In genomic region chr2:66178848-66179215, GRCm38 (mm10) we compare ENCODE assay signal across 15 mouse cellular contexts. TPM values are rescaled to one million over a fixed set of nuclear protein-coding genes. Genes with fewer than 3 reads are reported as not detected.
DNase-seq lines count a peak whose midpoint lies in the region; ATAC-seq and TF ChIP-seq lines count a peak whose summit lies in the region.
"Had no signal": no experiment of that assay in that cellular context is flagged by ENCODE, and none has a peak within 500 bp of the region (broad histone marks: within the 10 kb centered on the region; RNA-seq: fewer than 3 reads in every experiment).

No protein-coding gene starts in this region.

- peak overlapping the region; percentile 82 for H3K27ac ChIP-seq in forebrain, embryonic 10.5 days
- peak overlapping the region; percentile 76 for H3K27ac ChIP-seq in forebrain, embryonic 15.5 days (replicated peaks)
- peak overlapping the region; percentile 66; the same call in 1 of the 2 replicates for H3K27ac ChIP-seq in hindbrain, postnatal 0 days
- peak overlapping the region; percentile 78 for H3K27ac ChIP-seq in neural tube, embryonic 13.5 days (replicated peaks)
- no peak overlapping the region for H3K27ac ChIP-seq in kidney, embryonic 14.5 days (ENCODE audit: low read depth, low read length)
- H3K27ac ChIP-seq: intestine, embryonic 15.5 days had no signal

- no peaks in the 10 kb centered on the region for H3K9me3 ChIP-seq in forebrain, embryonic 10.5 days
- H3K9me3 ChIP-seq in forebrain, embryonic 15.5 days: no peaks in the 10 kb centered on the region
- no peaks in the 10 kb centered on the region for H3K9me3 ChIP-seq in hindbrain, postnatal 0 days (ENCODE audit: low read length)
- H3K9me3 ChIP-seq in neural tube, embryonic 13.5 days: no peaks in the 10 kb centered on the region
- H3K9me3 ChIP-seq in kidney, embryonic 14.5 days (ENCODE audit: control insufficient read depth, low read length): no peaks in the 10 kb centered on the region
- H3K9me3 ChIP-seq: intestine, embryonic 15.5 days had no signal

- 0 out of 2 replicates have a peak, but pooled peaks cover 5% of the 10 kb centered on the region for H3K27me3 ChIP-seq in forebrain, embryonic 10.5 days (ENCODE audit: poor library complexity, severe bottlenecking)
- H3K27me3 ChIP-seq in forebrain, embryonic 15.5 days: no peaks in the 10 kb centered on the region
- H3K27me3 ChIP-seq in hindbrain, postnatal 0 days (ENCODE audit: insufficient read depth, low read length): no peaks in the 10 kb centered on the region
- no peaks in the 10 kb centered on the region for H3K27me3 ChIP-seq in neural tube, embryonic 13.5 days
- no peaks in the 10 kb centered on the region for H3K27me3 ChIP-seq in kidney, embryonic 14.5 days (ENCODE audit: control insufficient read depth, insufficient read depth, low read length)
- H3K27me3 ChIP-seq: intestine, embryonic 15.5 days; megakaryocyte, embryonic 14.5 days had no signal

- H3K4me1 ChIP-seq in forebrain, embryonic 10.5 days: peaks cover 52% of the 10 kb centered on the region
- H3K4me1 ChIP-seq in forebrain, embryonic 15.5 days: peaks cover 34% of the 10 kb centered on the region
- H3K4me1 ChIP-seq in hindbrain, postnatal 0 days (ENCODE audit: insufficient read depth, low read length): peaks cover 13% of the 10 kb centered on the region
- peaks cover 39% of the 10 kb centered on the region for H3K4me1 ChIP-seq in neural tube, embryonic 13.5 days (replicated peaks)
- no peaks in the 10 kb centered on the region for H3K4me1 ChIP-seq in kidney, embryonic 14.5 days (ENCODE audit: control insufficient read depth, insufficient read depth, low read length)
- H3K4me1 ChIP-seq: intestine, embryonic 15.5 days; megakaryocyte, embryonic 14.5 days had no signal

- peak overlapping the region; percentile 9 for H3K4me2 ChIP-seq in forebrain, embryonic 15.5 days (replicated peaks)
- H3K4me2 ChIP-seq in hindbrain, postnatal 0 days (ENCODE audit: low read depth, low read length): peak overlapping the region; percentile 51
- H3K4me2 ChIP-seq in neural tube, embryonic 13.5 days: peak overlapping the region; percentile 39
- H3K4me2 ChIP-seq in kidney, embryonic 14.5 days (replicated peaks; ENCODE audit: low read depth, low read length): no peak overlapping the region
- H3K4me2 ChIP-seq: intestine, embryonic 15.5 days had no signal

- no peak overlapping the region for H3K9ac ChIP-seq in forebrain, embryonic 15.5 days (replicated peaks)
- no peak overlapping the region for H3K9ac ChIP-seq in hindbrain, postnatal 0 days (replicated peaks; ENCODE audit: low read length)
- 0 out of 2 replicates have a peak overlapping the region, but pooled peaks have one; percentile 1 for H3K9ac ChIP-seq in neural tube, embryonic 13.5 days
- no peak overlapping the region for H3K9ac ChIP-seq in kidney, embryonic 14.5 days (ENCODE audit: low read depth, low read length)
- H3K9ac ChIP-seq: intestine, embryonic 15.5 days had no signal

- no peak for ATAC-seq in forebrain, embryonic 15.5 days (replicated peaks)
- no peak for ATAC-seq in hindbrain, postnatal 0 days
- no peak for ATAC-seq in neural tube, embryonic 13.5 days (ENCODE audit: low read depth)
- no peak for ATAC-seq in kidney, embryonic 14.5 days (ENCODE audit: low FRiP score, low TSS enrichment)
- ATAC-seq: intestine, embryonic 15.5 days had no signal

- DNase-seq in forebrain, embryonic 10.5 days (ENCODE audit: extremely low spot score, low spot score): no peak
- peak; percentile 20 for DNase-seq in hindbrain, postnatal 0 days (ENCODE audit: low spot score)
- no peak for DNase-seq in layer of hippocampus, adult 8-10 months (ENCODE audit: low spot score in 2 of 2)
- no peak for DNase-seq in thymus, postnatal 4 days
- DNase-seq: adrenal gland, postnatal 36 days; heart, adult 18-20 months; kidney, postnatal 25 days; liver; right cerebral cortex, postnatal 25 days; thymus, adult 18-20 months had no signal

- TF ChIP-seq CTCF in hindbrain, postnatal 0 days (IDR thresholded peaks at IDR 0.05; ENCODE audit: low read depth): 0 out of 2 replicates have a peak, but pooled peaks have one; percentile 7

- peaks cover 2% of the 10 kb centered on the region for H3K36me3 ChIP-seq in forebrain, embryonic 10.5 days (replicated peaks)
- no peaks in the 10 kb centered on the region for H3K36me3 ChIP-seq in forebrain, embryonic 15.5 days
- no peaks in the 10 kb centered on the region for H3K36me3 ChIP-seq in hindbrain, postnatal 0 days (ENCODE audit: insufficient read depth, low read length)
- H3K36me3 ChIP-seq in neural tube, embryonic 13.5 days: no peaks in the 10 kb centered on the region
- H3K36me3 ChIP-seq in kidney, embryonic 14.5 days (ENCODE audit: control insufficient read depth, insufficient read depth, low read length): no peaks in the 10 kb centered on the region
- H3K36me3 ChIP-seq: intestine, embryonic 15.5 days had no signal

- H3K4me3 ChIP-seq in forebrain, embryonic 10.5 days: peak overlapping the region; percentile 25
- H3K4me3 ChIP-seq in forebrain, embryonic 15.5 days: no peak overlapping the region
- no peak overlapping the region for H3K4me3 ChIP-seq in hindbrain, postnatal 0 days (ENCODE audit: low read length)
- H3K4me3 ChIP-seq in neural tube, embryonic 13.5 days: no peak overlapping the region
- no peak overlapping the region for H3K4me3 ChIP-seq in kidney, embryonic 14.5 days (ENCODE audit: low read length)
- H3K4me3 ChIP-seq: intestine, embryonic 15.5 days; megakaryocyte, embryonic 14.5 days had no signal

- WGBS in forebrain, embryonic 10.5 days: 56% methylated on average over 5 of the region's 5 CpGs
- WGBS in forebrain, embryonic 15.5 days: 19% methylated on average over 5 of the region's 5 CpGs
- whole genome bisulfite sequencing in hindbrain, postnatal 0 days: 20% methylated on average over 5 of the region's 5 CpGs
- WGBS in neural tube, embryonic 13.5 days: 20% methylated on average over 5 of the region's 5 CpGs
- WGBS in kidney, embryonic 14.5 days: 85% methylated on average over 5 of the region's 5 CpGs

RNA-seq across cellular contexts. Expression of gene Galnt3, which starts 54.0 kb away (rescaled TPM):
- 0.34 and 0.60 TPM in 2 replicates for polyA plus RNA-seq in forebrain, embryonic 10.5 days (2016; fragmentation: Nextera tagmentation; extraction: Ambion mirVana)
- polyA plus RNA-seq in forebrain, embryonic 15.5 days (2015; fragmentation: Nextera tagmentation; extraction: Ambion mirVana): 0.69 and 1.1 TPM in 2 replicates
- total RNA-seq in hindbrain, postnatal 0 days (2014; rRNA removed): 0.40 and 4.9 TPM in 2 replicates
- 0.65 and 1.1 TPM in 2 replicates for polyA plus RNA-seq in hindbrain, postnatal 0 days (2015; fragmentation: Nextera tagmentation; extraction: Ambion mirVana)
- 0.39 and 0.59 TPM in 2 replicates for polyA plus RNA-seq in neural tube, embryonic 13.5 days (2015; fragmentation: Nextera tagmentation; extraction: Ambion mirVana)
- 10 to 100 TPM in 1 of 4 experiments, 1 to 10 TPM in 3; 4.8 to 10.1 (median 7.5) TPM for total RNA-seq in layer of hippocampus, adult 8-10 months (2022)
- 7.0 and 9.4 TPM in 2 replicates for polyA plus RNA-seq in kidney, embryonic 14.5 days (2014; fragmentation: Nextera tagmentation; extraction: Ambion mirVana)
